Mouse (Mus musculus): ENCODE measurements around the gene Tnfaip8l3. TPM values are rescaled to one million over a fixed set of nuclear protein-coding genes. Genes with fewer than 3 reads are reported as not detected.
A peak's percentile ranks its signal among the peaks of the same experiment; 100 is the strongest.

The Tnfaip8l3 gene
- polyA plus RNA-seq, 1 experiment: 3.2 TPM

DNA sequence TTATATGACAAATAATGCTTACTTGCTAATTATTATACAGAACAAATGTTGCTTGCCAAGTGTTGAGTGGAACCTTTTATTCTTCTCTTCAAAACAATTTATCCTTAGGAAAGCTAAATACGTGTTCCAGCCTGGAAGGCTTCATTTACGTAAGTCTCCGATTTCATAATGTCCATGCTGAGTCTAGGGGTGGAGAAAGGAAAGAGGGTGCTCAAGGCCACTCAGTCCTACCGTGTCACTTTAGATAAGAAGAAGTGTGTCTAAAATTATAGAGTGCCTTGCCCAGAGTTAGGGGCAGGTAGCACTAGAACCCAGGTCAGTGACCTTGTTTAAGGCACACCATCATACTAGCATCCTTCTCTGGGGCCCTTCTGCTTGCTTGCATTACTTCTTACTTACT, 5.5 kb upstream of the Tnfaip8l3 start:
- Histone ChIP-seq H3K4me3 (ENCODE audit: low read depth, low read length) (no peak overlapping the region), H3K27ac (ENCODE audit: insufficient read depth, low read depth, low read length) (no peak overlapping the region), H3K4me1 (ENCODE audit: control insufficient read depth, insufficient read depth, insufficient read length, low read length) (peaks cover 3% of the 10 kb centered on the region; the same call in 1 of the 2 replicates), H3K36me3 (ENCODE audit: control insufficient read depth, insufficient read depth, low read length) (no peaks in the 10 kb centered on the region), H3K27me3 (ENCODE audit: control insufficient read depth, insufficient read depth, low read length) (no peaks in the 10 kb centered on the region)
- TF ChIP-seq POLR2A (IDR thresholded peaks at IDR 0.05; ENCODE audit: low read depth, low read length) (no peak), CTCF (IDR thresholded peaks at IDR 0.05; ENCODE audit: extremely low read depth, insufficient read length, insufficient replicate concordance, low read depth, low read length) (no peak)
- 72% methylated on average over 4 of the region's 4 CpGs for WGBS

DNA sequence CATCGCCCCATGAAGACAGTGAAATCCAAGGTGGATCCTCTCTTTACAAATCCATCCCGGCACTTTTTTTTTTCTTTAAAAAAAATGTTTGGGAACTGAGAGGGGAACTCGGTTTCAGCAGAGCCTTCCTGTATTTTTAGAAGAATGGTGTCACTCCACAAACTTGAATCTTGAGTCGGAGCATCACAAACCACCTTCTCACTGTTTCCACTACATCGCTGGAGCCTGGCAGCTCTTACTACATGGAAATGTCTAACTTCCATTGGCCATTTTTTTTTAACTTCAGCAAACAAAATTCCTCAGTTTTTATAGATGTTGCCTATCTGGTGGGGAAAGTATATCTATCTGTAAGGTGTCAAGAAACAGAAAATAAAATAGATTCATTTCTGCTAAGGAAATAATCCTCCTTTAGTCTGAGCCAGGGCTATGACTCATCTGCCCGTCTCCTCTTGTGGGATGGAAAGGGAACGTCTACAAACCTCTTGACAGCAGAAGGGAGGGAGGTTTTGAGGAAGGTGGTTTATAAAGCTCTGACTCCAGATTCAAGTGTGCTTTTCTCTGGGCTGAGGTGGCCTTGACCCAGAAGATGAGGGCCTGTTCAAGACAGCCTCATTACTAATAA, 3.4 kb upstream of the Tnfaip8l3 start:
- TF ChIP-seq POLR2A (IDR thresholded peaks at IDR 0.05; ENCODE audit: low read depth, low read length) (no peak), CTCF (IDR thresholded peaks at IDR 0.05; ENCODE audit: extremely low read depth, insufficient read length, insufficient replicate concordance, low read depth, low read length) (no peak)
- whole genome bisulfite sequencing: 67% methylated on average over 7 of the region's 7 CpGs
- no peak overlapping the region for H3K4me3 ChIP-seq (ENCODE audit: low read depth, low read length)
- H3K4me1 ChIP-seq (ENCODE audit: control insufficient read depth, insufficient read depth, insufficient read length, low read length): peaks cover 6% of the 10 kb centered on the region; the same call in 1 of the 2 replicates
- no peaks in the 10 kb centered on the region for H3K27me3 ChIP-seq (ENCODE audit: control insufficient read depth, insufficient read depth, low read length)
- H3K36me3 ChIP-seq (ENCODE audit: control insufficient read depth, insufficient read depth, low read length): no peaks in the 10 kb centered on the region
- no peak overlapping the region for H3K27ac ChIP-seq (ENCODE audit: insufficient read depth, low read depth, low read length)

DNA sequence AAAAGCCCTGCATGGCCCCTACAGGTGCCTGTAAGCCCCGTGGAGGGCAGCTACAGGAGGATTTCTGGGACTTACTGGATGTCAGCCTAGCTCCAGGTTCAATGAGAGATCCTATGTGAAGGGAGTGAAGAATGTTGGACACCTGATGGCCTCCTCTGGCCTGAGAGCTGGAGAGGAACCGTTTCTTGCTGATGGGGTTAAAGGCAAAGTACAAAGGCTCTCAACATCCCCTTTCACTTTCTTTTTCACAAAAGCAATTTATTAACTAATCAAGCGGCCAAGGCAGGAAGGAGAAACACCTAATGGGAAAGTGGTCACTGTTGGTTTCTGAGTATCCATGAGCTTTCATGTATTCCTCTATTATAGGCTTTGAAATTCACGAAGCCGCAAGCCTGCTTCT, 1.0 kb upstream of the Tnfaip8l3 start:
- Histone ChIP-seq H3K27me3 (ENCODE audit: control insufficient read depth, insufficient read depth, low read length) (no peaks in the 10 kb centered on the region), H3K36me3 (ENCODE audit: control insufficient read depth, insufficient read depth, low read length) (no peaks in the 10 kb centered on the region), H3K4me3 (ENCODE audit: low read depth, low read length) (peak overlapping the region; percentile 92), H3K27ac (ENCODE audit: insufficient read depth, low read depth, low read length) (peak overlapping the region; percentile 100), H3K4me1 (ENCODE audit: control insufficient read depth, insufficient read depth, insufficient read length, low read length) (peaks cover 12% of the 10 kb centered on the region)
- TF ChIP-seq CTCF (IDR thresholded peaks at IDR 0.05; ENCODE audit: extremely low read depth, insufficient read length, insufficient replicate concordance, low read depth, low read length) (no peak), POLR2A (IDR thresholded peaks at IDR 0.05; ENCODE audit: low read depth, low read length) (no peak)
- WGBS: 15% methylated on average over 5 of the region's 5 CpGs

DNA sequence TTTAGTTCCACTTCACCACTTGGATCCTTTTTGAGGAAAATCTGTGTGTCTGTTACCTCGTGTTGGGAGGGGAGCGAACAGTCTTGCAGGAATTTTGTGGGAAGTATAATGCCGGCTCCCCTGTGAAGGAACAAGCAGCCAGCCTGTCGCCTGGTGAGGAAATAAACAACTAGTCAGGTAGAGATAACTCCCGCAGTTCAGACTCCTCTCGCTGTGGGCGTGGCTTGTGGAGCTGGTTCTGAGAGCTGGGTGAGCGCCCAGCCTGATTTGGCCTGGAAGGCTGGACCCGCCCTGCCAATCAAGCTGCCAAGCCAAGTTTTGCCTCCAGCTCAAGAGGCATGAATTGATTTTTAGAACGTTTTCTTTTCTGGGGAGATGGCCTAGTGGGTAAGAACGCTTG, 589 bp upstream of the Tnfaip8l3 start:
- H3K4me1 ChIP-seq (ENCODE audit: control insufficient read depth, insufficient read depth, insufficient read length, low read length): peaks cover 12% of the 10 kb centered on the region
- WGBS: under 1% methylated on average over 11 of the region's 11 CpGs
- H3K4me3 ChIP-seq (ENCODE audit: low read depth, low read length): peak overlapping the region; percentile 92
- H3K27me3 ChIP-seq (ENCODE audit: control insufficient read depth, insufficient read depth, low read length): no peaks in the 10 kb centered on the region
- peak overlapping the region; percentile 100 for H3K27ac ChIP-seq (ENCODE audit: insufficient read depth, low read depth, low read length)
- H3K36me3 ChIP-seq (ENCODE audit: control insufficient read depth, insufficient read depth, low read length): no peaks in the 10 kb centered on the region
- TF ChIP-seq CTCF (IDR thresholded peaks at IDR 0.05; ENCODE audit: extremely low read depth, insufficient read length, insufficient replicate concordance, low read depth, low read length) (no peak), POLR2A (IDR thresholded peaks at IDR 0.05; ENCODE audit: low read depth, low read length) (peak; percentile 70)

DNA sequence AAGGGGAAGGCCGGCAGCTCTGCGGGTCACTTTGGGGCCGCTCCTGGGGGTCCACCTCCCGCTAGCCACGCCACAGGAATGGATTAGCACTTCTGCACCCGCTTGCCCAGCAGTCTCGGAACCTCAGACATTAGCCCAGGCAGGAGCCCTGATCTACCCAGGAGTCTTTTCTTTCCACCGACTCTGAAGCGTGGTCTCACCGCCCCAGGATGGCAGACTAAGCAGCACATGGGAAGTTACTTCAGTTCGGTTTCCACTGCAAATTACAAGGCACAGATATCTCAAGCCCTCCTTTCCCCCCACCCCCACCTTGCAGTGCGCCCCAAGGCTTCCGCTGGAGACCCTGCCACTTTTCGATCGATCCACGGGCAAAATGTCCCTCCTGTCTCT, 551 bp downstream of the Tnfaip8l3 start:
- H3K4me3 ChIP-seq (ENCODE audit: low read depth, low read length): peak overlapping the region; percentile 92
- WGBS: 23% methylated on average over 16 of the region's 16 CpGs
- no peak for TF ChIP-seq CTCF (IDR thresholded peaks at IDR 0.05; ENCODE audit: extremely low read depth, insufficient read length, insufficient replicate concordance, low read depth, low read length)
- no peak for TF ChIP-seq POLR2A (IDR thresholded peaks at IDR 0.05; ENCODE audit: low read depth, low read length)
- peaks cover 12% of the 10 kb centered on the region for H3K4me1 ChIP-seq (ENCODE audit: control insufficient read depth, insufficient read depth, insufficient read length, low read length)
- no peaks in the 10 kb centered on the region for H3K27me3 ChIP-seq (ENCODE audit: control insufficient read depth, insufficient read depth, low read length)
- H3K27ac ChIP-seq (ENCODE audit: insufficient read depth, low read depth, low read length): peak overlapping the region; percentile 79
- H3K36me3 ChIP-seq (ENCODE audit: control insufficient read depth, insufficient read depth, low read length): no peaks in the 10 kb centered on the region

DNA sequence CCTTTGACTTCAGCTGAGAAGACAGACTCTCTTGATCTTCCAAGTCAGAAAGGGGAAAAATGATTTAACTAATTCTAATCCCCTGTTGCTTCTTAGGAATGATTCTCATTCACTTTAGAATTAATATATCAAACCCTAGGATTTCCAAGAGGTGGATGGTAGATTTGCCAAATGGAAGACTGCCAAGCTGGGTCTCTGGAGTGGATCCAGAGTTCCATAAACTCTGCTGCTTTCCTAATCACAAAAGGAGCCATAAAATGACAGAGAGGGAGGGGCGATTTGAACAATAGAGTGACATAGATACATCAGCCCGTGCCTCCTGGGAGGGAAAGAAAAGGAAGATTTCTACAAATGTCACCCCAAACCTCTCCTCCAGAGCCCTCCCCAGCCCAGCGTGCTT, 3.4 kb downstream of the Tnfaip8l3 start:
- Histone ChIP-seq H3K27ac (ENCODE audit: insufficient read depth, low read depth, low read length) (no peak overlapping the region), H3K27me3 (ENCODE audit: control insufficient read depth, insufficient read depth, low read length) (no peaks in the 10 kb centered on the region), H3K4me3 (ENCODE audit: low read depth, low read length) (no peak overlapping the region), H3K4me1 (ENCODE audit: control insufficient read depth, insufficient read depth, insufficient read length, low read length) (peaks cover 14% of the 10 kb centered on the region), H3K36me3 (ENCODE audit: control insufficient read depth, insufficient read depth, low read length) (no peaks in the 10 kb centered on the region)
- 18% methylated on average over 3 of the region's 3 CpGs for WGBS
- no peak for TF ChIP-seq CTCF (IDR thresholded peaks at IDR 0.05; ENCODE audit: extremely low read depth, insufficient read length, insufficient replicate concordance, low read depth, low read length)
- TF ChIP-seq POLR2A (IDR thresholded peaks at IDR 0.05; ENCODE audit: low read depth, low read length): no peak

DNA sequence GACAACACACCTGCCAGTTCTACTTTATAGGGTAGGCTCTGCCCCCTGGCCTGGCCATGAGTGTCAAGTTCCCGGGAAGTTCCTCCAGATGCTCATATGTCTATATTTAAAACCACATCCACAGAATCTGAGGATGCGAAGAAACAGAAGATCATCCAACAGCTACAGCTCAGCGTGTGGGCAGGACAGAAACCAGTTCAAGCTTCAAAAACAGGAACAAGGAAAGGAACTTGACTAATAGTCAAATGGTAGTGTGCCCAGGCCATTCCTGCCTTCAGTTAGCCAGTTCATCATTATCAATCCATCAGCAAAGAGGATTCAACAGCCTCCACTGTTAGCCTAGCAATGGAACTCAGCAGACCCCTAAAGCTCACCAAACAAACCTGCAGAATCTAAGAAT, 4.5 kb downstream of the Tnfaip8l3 start:
- no peak for TF ChIP-seq POLR2A (IDR thresholded peaks at IDR 0.05; ENCODE audit: low read depth, low read length)
- TF ChIP-seq CTCF (IDR thresholded peaks at IDR 0.05; ENCODE audit: extremely low read depth, insufficient read length, insufficient replicate concordance, low read depth, low read length): no peak
- Histone ChIP-seq H3K36me3 (ENCODE audit: control insufficient read depth, insufficient read depth, low read length) (no peaks in the 10 kb centered on the region), H3K27ac (ENCODE audit: insufficient read depth, low read depth, low read length) (no peak overlapping the region), H3K4me1 (ENCODE audit: control insufficient read depth, insufficient read depth, insufficient read length, low read length) (peaks cover 11% of the 10 kb centered on the region), H3K27me3 (ENCODE audit: control insufficient read depth, insufficient read depth, low read length) (no peaks in the 10 kb centered on the region), H3K4me3 (ENCODE audit: low read depth, low read length) (no peak overlapping the region)
- 83% methylated on average over 3 of the region's 3 CpGs for WGBS

Measured in small intestine, adult 2 months (tissue).